Mouse (Mus musculus) MEL (cell line): ENCODE data around the gene Mogat1. TPM values are rescaled to one million over a fixed set of nuclear protein-coding genes. Genes with fewer than 3 reads are reported as not detected.

Experiments
- DNase-seq: peaks from one replicate; pipeline ENCODE4 v3.0.0; 2011; ENCODE audit warnings: low read depth, low spot score
- H3K27ac ChIP-seq: 2 replicates; pipeline ENCODE4 v1.5.1; 2012; ENCODE audit warnings: low read depth, mild to moderate bottlenecking, control low read depth, low read length, moderate library complexity; ENCODE audit not compliant: control insufficient read depth
- H3K27me3 ChIP-seq, 2 experiments: fragments of 150-350 bp in 1 of 2; sonication (generic) in 1 of 2; 2 replicates each; pipeline ENCODE4 v1.6.1; 2012; ENCODE audit warnings: low read length in 2 of 2, mild to moderate bottlenecking in 2 of 2, improper control_type of control experiment in 1 of 2, moderate library complexity in 1 of 2; ENCODE audit not compliant: insufficient read depth in 2 of 2, control insufficient read depth in 1 of 2
- H3K36me3 ChIP-seq, 2 experiments: 2 replicates each; pipeline ENCODE4 v1.6.1; 2012 to 2014; ENCODE audit warnings: low read length in 2 of 2, improper control_type of control experiment in 1 of 2, inconsistent platforms in 1 of 2, mild to moderate bottlenecking in 1 of 2; ENCODE audit not compliant: insufficient read depth in 2 of 2, control insufficient read depth in 1 of 2
- H3K4me1 ChIP-seq, 2 experiments: fragments of 150-350 bp in 1 of 2; sonication (generic) in 1 of 2; 2 replicates each; pipeline ENCODE4 v1.6.1; 2012; ENCODE audit warnings: low read length in 2 of 2, improper control_type of control experiment in 1 of 2, mild to moderate bottlenecking in 1 of 2; ENCODE audit not compliant: insufficient read depth in 2 of 2, control insufficient read depth in 1 of 2
- H3K4me3 ChIP-seq, 2 experiments: fragments of 150-350 bp in 1 of 2; sonication (generic) in 1 of 2; 2 replicates each; pipeline ENCODE4 v1.5.1; 2012; ENCODE audit warnings: low read depth in 2 of 2, low read length in 2 of 2, mild to moderate bottlenecking in 2 of 2, moderate library complexity in 2 of 2, control low read depth in 1 of 2, improper control_type of control experiment in 1 of 2; ENCODE audit not compliant: control insufficient read depth in 1 of 2, insufficient read depth in 1 of 2
- H3K79me2 ChIP-seq: 2 replicates; pipeline ENCODE4 v1.6.1; 2012; ENCODE audit warnings: mild to moderate bottlenecking, low read length, moderate library complexity; ENCODE audit not compliant: control insufficient read depth, poor library complexity, insufficient read depth
- H3K9ac ChIP-seq: 2 replicates; pipeline ENCODE4 v1.6.1; 2012; ENCODE audit warnings: low read depth, mild to moderate bottlenecking, control low read depth, low read length, moderate library complexity; ENCODE audit not compliant: control insufficient read depth, poor library complexity, severe bottlenecking
- H3K9me3 ChIP-seq: fragments of 150-350 bp; sonication (generic); replicated peaks from 2 replicates; pipeline ENCODE4 v1.6.1; 2012; ENCODE audit warnings: mild to moderate bottlenecking, low read length, improper control_type of control experiment, moderate library complexity; ENCODE audit not compliant: insufficient read depth
- BHLHE40 ChIP-seq: IDR thresholded peaks from 2 replicates; pipeline ENCODE4 v1.6.1; 2012; ENCODE audit warnings: low read depth, mild to moderate bottlenecking, inconsistent platforms, low read length, improper control_type of control experiment, borderline replicate concordance
- CTCF ChIP-seq, 3 experiments: IDR thresholded peaks in 2 of 3; conservative IDR thresholded peaks in 1 of 3; 2 replicates each; pipeline ENCODE4 v1.5.1; 2011 to 2012; ENCODE audit warnings: low read length in 3 of 3, low read depth in 2 of 3, mild to moderate bottlenecking in 2 of 3, improper control_type of control experiment in 1 of 3, inconsistent platforms in 1 of 3, mixed read lengths in 1 of 3, moderate library complexity in 1 of 3; ENCODE audit not compliant: control insufficient read depth in 1 of 3, insufficient read depth in 1 of 3, poor library complexity in 1 of 3, severe bottlenecking in 1 of 3
- E2F4 ChIP-seq: IDR thresholded peaks from 2 replicates; pipeline ENCODE4 v1.6.1; 2011; ENCODE audit warnings: low read depth, low read length, improper control_type of control experiment, borderline replicate concordance
- EP300 ChIP-seq, 2 experiments: IDR thresholded peaks; 2 replicates each; pipeline ENCODE4 v1.6.1; 2011; ENCODE audit warnings: improper control_type of control experiment in 2 of 2, low read length in 2 of 2, low read depth in 1 of 2, mild to moderate bottlenecking in 1 of 2
- GATA1 ChIP-seq: IDR thresholded peaks from 2 replicates; pipeline ENCODE4 v1.6.1; 2011; ENCODE audit warnings: low read depth, low read length, improper control_type of control experiment
- HCFC1 ChIP-seq: IDR thresholded peaks from 2 replicates; pipeline ENCODE4 v1.6.1; 2012; ENCODE audit warnings: low read depth, mild to moderate bottlenecking, inconsistent platforms, low read length, improper control_type of control experiment, moderate library complexity
- JUND ChIP-seq: IDR thresholded peaks from 2 replicates; pipeline ENCODE4 v1.6.1; 2011; ENCODE audit warnings: low read depth, mild to moderate bottlenecking, improper control_type of control experiment, low read length
- MEF2A ChIP-seq: IDR thresholded peaks from 2 replicates; pipeline ENCODE4 v1.6.1; 2014; ENCODE audit warnings: low read depth, mild to moderate bottlenecking, inconsistent platforms, low read length, improper control_type of control experiment; ENCODE audit not compliant: poor library complexity, insufficient replicate concordance, severe bottlenecking; ENCODE audit errors: extremely low read depth
- MXI1 ChIP-seq: IDR thresholded peaks from 2 replicates; pipeline ENCODE4 v1.6.1; 2011; ENCODE audit warnings: mild to moderate bottlenecking, low read depth, low read length, improper control_type of control experiment
- MYB ChIP-seq: IDR thresholded peaks from 2 replicates; pipeline ENCODE4 v1.6.1; 2011; ENCODE audit warnings: mild to moderate bottlenecking, low read depth, low read length, improper control_type of control experiment
- MYC ChIP-seq: IDR thresholded peaks from 2 replicates; pipeline ENCODE4 v1.6.1; 2011; ENCODE audit warnings: low read depth, mild to moderate bottlenecking, low read length, improper control_type of control experiment, moderate library complexity
- NELFE ChIP-seq: IDR thresholded peaks from 2 replicates; pipeline ENCODE4 v1.6.1; 2011; ENCODE audit warnings: low read depth, low read length, improper control_type of control experiment
- NRF1 ChIP-seq: IDR thresholded peaks from 2 replicates; pipeline ENCODE4 v1.6.1; 2014; ENCODE audit warnings: low read depth, mild to moderate bottlenecking, inconsistent platforms, low read length, improper control_type of control experiment, moderate library complexity; ENCODE audit not compliant: poor library complexity, insufficient read depth, severe bottlenecking
- POLR2A ChIP-seq, 2 experiments: IDR thresholded peaks; 2 replicates each; pipeline ENCODE4 v1.6.1; 2011 to 2012; ENCODE audit warnings: low read length in 2 of 2, mild to moderate bottlenecking in 2 of 2, control low read depth in 1 of 2, improper control_type of control experiment in 1 of 2, low read depth in 1 of 2, moderate library complexity in 1 of 2; ENCODE audit not compliant: control insufficient read depth in 1 of 2, insufficient read depth in 1 of 2, poor library complexity in 1 of 2
- POLR2AphosphoS5 ChIP-seq: IDR thresholded peaks from 2 replicates; pipeline ENCODE4 v1.6.1; 2012; ENCODE audit warnings: low read depth, borderline replicate concordance, mild to moderate bottlenecking, inconsistent platforms, low read length, moderate library complexity, mixed read lengths
- RCOR1 ChIP-seq: IDR thresholded peaks from 2 replicates; pipeline ENCODE4 v1.6.1; 2012; ENCODE audit warnings: low read depth, mild to moderate bottlenecking, inconsistent platforms, low read length, improper control_type of control experiment
- SIN3A ChIP-seq: IDR thresholded peaks from 2 replicates; pipeline ENCODE4 v1.6.1; 2012; ENCODE audit warnings: low read length, improper control_type of control experiment, inconsistent platforms
- SMC3 ChIP-seq: IDR thresholded peaks from 2 replicates; pipeline ENCODE4 v1.6.1; 2011; ENCODE audit warnings: low read depth, low read length, improper control_type of control experiment
- TCF12 ChIP-seq: IDR thresholded peaks from 2 replicates; pipeline ENCODE4 v1.6.1; 2014; ENCODE audit warnings: low read depth, mild to moderate bottlenecking, inconsistent platforms, low read length, improper control_type of control experiment, moderate library complexity
- USF1 ChIP-seq: IDR thresholded peaks from 2 replicates; pipeline ENCODE4 v1.6.1; 2014; ENCODE audit warnings: low read depth, mild to moderate bottlenecking, inconsistent platforms, low read length, improper control_type of control experiment, moderate library complexity
- USF2 ChIP-seq, 2 experiments: IDR thresholded peaks; 2 replicates each; pipeline ENCODE4 v1.6.1; 2011 to 2012; ENCODE audit warnings: improper control_type of control experiment in 2 of 2, low read length in 2 of 2, borderline replicate concordance in 1 of 2, inconsistent platforms in 1 of 2, low read depth in 1 of 2, mild to moderate bottlenecking in 1 of 2; ENCODE audit not compliant: insufficient read depth in 1 of 2
- ZKSCAN1 ChIP-seq: IDR thresholded peaks from 2 replicates; pipeline ENCODE4 v1.6.1; 2012; ENCODE audit warnings: low read depth, mild to moderate bottlenecking, inconsistent platforms, low read length, improper control_type of control experiment, moderate library complexity
- ZNF384 ChIP-seq: IDR thresholded peaks from 2 replicates; pipeline ENCODE4 v1.6.1; 2012; ENCODE audit warnings: low read depth, mild to moderate bottlenecking, inconsistent platforms, low read length, improper control_type of control experiment
- polyA plus RNA-seq, 2 experiments: library from polyadenylated mRNA; stranded (reverse) in 1 of 2; unstranded in 1 of 2; fragments of >175 nt in 1 of 2; fragments of >200 nt in 1 of 2; gene quantifications; 2 replicates each; pipeline versions ENCODE4 v1.2.1 to v1.2.4; 2012; ENCODE audit warnings: low replicate concordance in 2 of 2, low read depth in 1 of 2; ENCODE audit not compliant: insufficient read length in 2 of 2, insufficient read depth in 1 of 2, missing spikeins in 1 of 2
- total RNA-seq: library from RNA; depleted of rRNA; stranded (reverse); fragments of 300-350 nt; gene quantifications from 2 replicates; pipeline ENCODE4 v1.2.3, GENCODE M21; 2012

The Mogat1 gene
- total and polyA plus RNA-seq, 3 experiments, result not detected

DNA sequence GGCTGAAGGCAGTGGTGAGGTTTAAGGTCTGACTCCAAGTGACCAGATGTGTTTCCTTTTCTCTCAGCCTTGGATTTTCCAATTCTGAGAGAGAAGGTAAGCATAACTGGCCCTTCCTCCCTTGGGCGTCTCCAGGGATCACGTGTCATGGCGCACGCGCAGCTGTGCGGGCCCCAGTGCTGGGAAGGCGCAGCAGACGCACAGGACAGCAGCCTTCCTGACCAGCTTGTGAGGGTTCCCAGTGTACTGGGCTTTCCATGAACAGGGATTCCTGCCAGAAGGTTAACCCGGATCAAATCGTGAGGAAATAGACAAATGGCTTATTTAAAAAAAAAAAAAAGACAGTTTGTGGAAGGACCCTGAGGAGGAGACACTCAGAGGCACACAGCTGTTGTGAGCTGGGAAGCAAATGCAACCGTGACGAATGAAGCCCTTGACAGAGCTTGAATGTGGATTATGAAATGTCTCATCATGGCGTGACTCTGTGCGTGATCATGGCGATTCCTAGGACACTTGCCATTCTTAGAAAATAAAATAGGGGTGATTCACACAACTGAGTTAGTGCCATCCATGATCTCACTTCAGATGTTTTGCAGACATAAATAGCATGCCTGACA, 21.5 kb downstream of the Mogat1 start:
- Histone ChIP-seq H3K36me3 (no peaks in the 10 kb centered on the region), H3K9ac (no peak overlapping the region), H3K4me1 (peaks cover 0 to 4% of the 10 kb centered on the region in 2 experiments; a peak in 2 of 4 replicates), H3K79me2 (no peaks in the 10 kb centered on the region), H3K27ac (no peak overlapping the region), H3K9me3 (no peaks in the 10 kb centered on the region), H3K27me3 (no peaks in the 10 kb centered on the region), H3K4me3 (no peak overlapping the region)
- no peak for DNase-seq
- TF ChIP-seq MXI1 (no peak), NRF1 (no peak), SIN3A (no peak), CTCF (IDR thresholded peaks at IDR 0.05 in 2 of 3, conservative IDR thresholded peaks at IDR 0.05 in 1 of 3; ENCODE audit: control insufficient read depth in 1 of 3, insufficient read depth in 1 of 3, low read depth in 2 of 3, low read length in 3 of 3, poor library complexity in 1 of 3, severe bottlenecking in 1 of 3) (no peak), USF1 (no peak), JUND (no peak), HCFC1 (no peak), E2F4 (no peak), POLR2AphosphoS5 (no peak)

DNA sequence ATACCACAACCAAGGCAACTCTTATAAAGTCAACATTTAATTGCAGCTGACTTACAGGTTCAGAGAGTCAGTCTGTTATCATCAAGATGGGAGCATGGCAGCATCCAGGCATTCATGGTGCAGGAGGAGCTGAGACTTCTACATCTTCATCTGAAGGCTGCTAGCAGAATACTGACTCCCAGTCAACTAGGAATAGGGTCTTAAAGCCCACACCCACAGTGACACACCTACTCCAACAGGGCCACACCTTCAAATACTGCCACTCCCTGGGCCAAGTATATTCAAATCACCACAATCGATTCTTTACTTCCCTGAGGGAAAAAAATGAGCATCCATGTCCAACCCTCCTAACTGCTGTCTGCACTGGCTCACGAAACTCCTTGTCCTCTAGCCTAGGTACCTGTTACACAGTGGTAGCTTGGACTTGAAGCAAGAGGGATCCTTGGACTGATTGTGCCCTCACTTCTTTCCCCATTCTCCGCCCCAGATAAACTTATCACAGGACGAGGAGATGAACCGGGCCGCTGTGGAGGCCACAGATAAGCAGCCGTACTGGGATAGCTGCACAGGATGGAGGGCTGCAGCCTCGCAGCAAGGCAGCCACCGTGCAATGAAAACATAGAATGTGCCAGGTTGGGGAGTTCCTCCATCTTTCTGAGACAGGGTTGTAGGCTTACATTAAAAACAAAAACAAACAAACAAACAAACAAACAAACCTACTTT, 23.8 kb downstream of the Mogat1 start:
- Histone ChIP-seq H3K9ac (no peak overlapping the region), H3K36me3 (no peaks in the 10 kb centered on the region), H3K79me2 (no peaks in the 10 kb centered on the region), H3K4me1 (peaks cover 0 to 4% of the 10 kb centered on the region in 2 experiments; a peak in 2 of 4 replicates), H3K27ac (no peak overlapping the region), H3K9me3 (no peaks in the 10 kb centered on the region), H3K27me3 (no peaks in the 10 kb centered on the region), H3K4me3 (no peak overlapping the region)
- peak; percentile 28 for DNase-seq
- no peak for TF ChIP-seq NELFE
- no peak for TF ChIP-seq POLR2A (IDR thresholded peaks at IDR 0.05; ENCODE audit: control insufficient read depth in 1 of 2, insufficient read depth in 1 of 2, low read depth in 1 of 2, low read length in 2 of 2, poor library complexity in 1 of 2)
- TF ChIP-seq USF2 (IDR thresholded peaks at IDR 0.05; ENCODE audit: borderline replicate concordance in 1 of 2, insufficient read depth in 1 of 2, low read depth in 1 of 2, low read length in 2 of 2), result no peak
- TF ChIP-seq RCOR1, result no peak
- no peak for TF ChIP-seq SMC3
- no peak for TF ChIP-seq MYC
- no peak for TF ChIP-seq ZNF384
- TF ChIP-seq SIN3A, result no peak
- TF ChIP-seq TCF12, result peak; percentile 62
- TF ChIP-seq GATA1, result peak; percentile 46; the same call in 1 of the 2 replicates
- TF ChIP-seq MEF2A, result no peak
- TF ChIP-seq BHLHE40, result no peak
- TF ChIP-seq MYB, result no peak
- no peak for TF ChIP-seq JUND
- no peak for TF ChIP-seq ZKSCAN1
- TF ChIP-seq EP300 (IDR thresholded peaks at IDR 0.05; ENCODE audit: low read depth in 1 of 2, low read length in 2 of 2), result peak in 1 of 2 experiments; percentile 57; a peak in 2 of 4 replicates
